Mouse (Mus musculus) stomach, postnatal 0 days (tissue): ENCODE measurements around the gene Gm26566.
"Not testable (repeated sequence)": the region's sequence is repeated elsewhere in the genome, so short reads cannot be mapped to it uniquely, and the experiment has no call there.

Experiments used
- CTCF ChIP-seq: IDR thresholded peaks from 2 replicates; pipeline ENCODE4 v1.5.1; 2016; ENCODE audit warnings: antibody characterized with exemption, low read depth, mild to moderate bottlenecking, moderate library complexity
- EP300 ChIP-seq: optimal IDR thresholded peaks from 2 replicates; pipeline ENCODE3; 2016; ENCODE audit warnings: antibody characterized with exemption

DNA sequence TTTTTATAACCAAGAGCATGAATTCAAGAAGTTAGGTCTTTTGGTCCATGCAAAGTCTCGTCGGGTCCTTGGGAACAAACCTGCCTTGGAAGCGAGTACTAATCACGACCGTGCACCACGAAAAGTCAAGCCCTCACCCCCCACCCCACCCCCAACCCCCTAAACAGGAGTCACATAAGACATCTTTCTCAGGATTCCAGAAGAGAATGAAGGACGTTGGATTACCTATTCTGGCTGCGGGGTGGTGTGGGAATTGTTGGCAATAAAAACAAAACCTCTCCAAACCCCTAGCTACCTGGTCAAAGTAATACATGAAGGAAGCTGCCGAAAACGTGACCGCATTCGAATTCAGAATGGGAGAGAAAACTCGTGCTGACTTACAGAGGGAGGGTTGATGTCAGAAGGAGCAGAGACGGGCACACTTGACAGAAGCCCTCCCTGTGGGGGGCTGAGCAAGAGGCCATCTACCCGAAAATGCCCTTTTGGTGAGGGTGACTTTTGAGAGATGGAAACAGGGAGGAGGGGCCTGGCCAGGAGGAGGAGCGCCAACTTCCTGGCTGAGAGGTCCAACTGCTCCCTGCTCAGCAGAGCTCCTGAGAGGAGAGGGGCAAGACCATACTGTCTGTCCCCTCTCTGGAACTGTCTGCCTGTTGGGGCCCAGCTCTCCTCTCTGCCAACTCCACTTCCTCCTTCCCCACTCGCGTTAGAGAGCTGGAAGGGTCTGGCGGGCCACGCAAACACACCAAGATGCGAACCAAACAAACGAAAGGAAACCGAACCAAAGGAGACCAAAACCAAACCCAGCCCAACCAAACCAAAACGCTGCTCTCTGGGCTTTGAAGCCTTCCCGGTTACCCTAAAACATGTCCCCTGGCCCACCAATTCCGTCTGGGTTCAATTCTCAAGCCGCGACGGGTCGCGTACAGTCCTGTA is 35.2 kb downstream of the Gm26566 start:
- not testable (repeated sequence) for TF ChIP-seq CTCF, EP300
